Mouse (Mus musculus): ENCODE results near the gene Mgat5. TPM values are rescaled to one million over a fixed set of nuclear protein-coding genes. Genes with fewer than 3 reads are reported as not detected.

Gene Mgat5
- polyA plus RNA-seq, 1 experiment from 2014 or later = 15.0 TPM

DNA sequence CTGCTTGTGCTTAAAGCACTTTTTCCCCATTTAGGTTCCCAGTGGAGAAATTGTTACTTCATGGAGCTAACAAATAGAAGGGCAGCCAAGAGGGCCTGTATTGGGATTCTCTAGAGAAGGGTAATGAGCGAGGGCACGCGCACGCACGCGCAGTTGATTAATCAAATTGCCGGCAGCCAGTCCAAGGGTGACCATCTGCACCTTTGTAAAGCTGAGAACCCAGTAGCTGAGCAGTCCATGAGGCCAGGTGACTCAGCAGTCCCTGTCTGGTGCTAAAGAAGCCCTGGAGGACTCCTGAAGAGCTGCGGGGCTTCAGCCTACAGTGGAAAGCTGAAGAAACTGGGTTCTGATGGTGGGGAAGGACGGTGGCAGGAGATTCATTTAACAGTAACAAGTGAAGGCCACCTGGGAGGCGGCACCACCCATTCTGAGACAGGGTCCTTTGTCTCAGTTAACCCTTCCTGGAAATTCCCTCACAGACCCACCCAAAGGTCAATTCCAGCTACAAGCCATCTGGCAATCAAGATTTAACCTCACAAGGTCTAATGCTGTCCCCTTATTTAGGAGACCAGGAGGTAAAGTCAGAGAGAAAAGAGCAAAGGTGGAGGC, 302.3 kb downstream of the Mgat5 start:
- Histone ChIP-seq H3K9ac (no peak overlapping the region), H3K4me1 (replicated peaks) (peaks cover 24% of the 10 kb centered on the region), H3K9me3 (no peaks in the 10 kb centered on the region), H3K27ac (replicated peaks) (peak overlapping the region; percentile 45), H3K4me3 (no peak overlapping the region), H3K27me3 (no peaks in the 10 kb centered on the region), H3K36me3 (no peaks in the 10 kb centered on the region), H3K4me2 (no peak overlapping the region)
- WGBS = 55% methylated on average over 10 of the region's 10 CpGs
- no peak for ATAC-seq (ENCODE audit: low FRiP score, low read depth)

DNA sequence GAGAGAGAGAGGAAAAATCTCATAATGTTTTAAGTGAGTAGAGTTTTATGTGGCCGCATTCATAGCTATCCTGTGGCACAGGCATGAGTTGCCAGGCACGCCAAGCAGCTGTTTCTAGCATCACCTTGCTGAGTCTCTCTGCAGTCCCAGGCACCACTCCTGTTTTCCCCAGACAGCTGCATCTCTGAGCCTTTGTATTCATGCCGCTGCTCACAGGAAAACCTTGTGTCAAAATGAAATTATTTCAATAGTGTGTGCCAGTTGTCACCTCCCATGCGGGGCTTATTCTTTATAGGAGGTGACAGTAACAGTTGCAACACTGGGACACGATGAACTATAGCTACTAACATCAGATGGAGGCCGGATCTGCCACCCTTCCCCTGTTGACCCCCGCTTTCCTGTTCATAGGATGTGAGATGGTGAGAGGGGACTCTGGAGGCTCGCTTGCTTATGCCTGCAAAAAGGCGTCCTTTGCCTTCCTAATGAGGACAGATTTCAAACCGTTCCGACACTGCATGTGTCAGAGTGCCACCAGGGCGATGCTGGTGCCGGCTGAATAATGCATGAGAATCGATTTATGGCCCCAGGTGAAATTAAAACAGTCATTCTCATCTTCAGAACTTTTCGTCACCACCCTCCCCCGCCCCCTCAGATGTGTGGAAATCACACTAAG, 303.4 kb downstream of the Mgat5 start:
- Histone ChIP-seq H3K36me3 (no peaks in the 10 kb centered on the region), H3K4me3 (no peak overlapping the region), H3K9me3 (no peaks in the 10 kb centered on the region), H3K27ac (replicated peaks) (peak overlapping the region; percentile 69), H3K4me1 (replicated peaks) (peaks cover 24% of the 10 kb centered on the region), H3K4me2 (peak overlapping the region; percentile 11; the same call in 1 of the 2 replicates), H3K9ac (no peak overlapping the region), H3K27me3 (no peaks in the 10 kb centered on the region)
- peak; percentile 62 for ATAC-seq (ENCODE audit: low FRiP score, low read depth)
- 45% methylated on average over 16 of the region's 16 CpGs for WGBS

DNA sequence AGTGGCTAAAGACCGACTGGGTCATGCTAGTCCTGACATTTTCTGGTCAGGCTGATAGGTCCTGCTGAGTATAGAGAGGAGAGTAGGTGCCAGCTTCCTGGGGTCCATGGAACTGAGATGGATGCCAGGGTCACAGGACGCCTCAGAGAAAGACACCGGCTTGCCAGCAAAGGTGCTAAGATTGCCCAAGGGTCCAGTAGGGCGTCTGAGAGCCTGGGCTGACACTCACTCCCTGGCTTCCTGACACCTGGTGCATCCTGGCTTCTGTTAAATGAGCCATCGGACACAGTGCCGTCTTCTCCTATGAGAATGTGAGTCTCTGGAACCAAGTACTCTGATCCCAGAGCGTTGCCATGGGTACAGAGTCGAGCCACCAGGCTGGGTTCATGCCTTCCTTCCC, 304.1 kb downstream of the Mgat5 start:
- WGBS = 65% methylated on average over 8 of the region's 8 CpGs
- Histone ChIP-seq H3K9me3 (no peaks in the 10 kb centered on the region), H3K9ac (no peak overlapping the region), H3K4me3 (no peak overlapping the region), H3K27me3 (no peaks in the 10 kb centered on the region), H3K36me3 (no peaks in the 10 kb centered on the region), H3K4me1 (replicated peaks) (peaks cover 24% of the 10 kb centered on the region), H3K4me2 (no peak overlapping the region), H3K27ac (replicated peaks) (peak overlapping the region; percentile 69; the same call in 1 of the 2 replicates)
- ATAC-seq (ENCODE audit: low FRiP score, low read depth) = peak; percentile 36; the same call in 1 of the 2 replicates

DNA sequence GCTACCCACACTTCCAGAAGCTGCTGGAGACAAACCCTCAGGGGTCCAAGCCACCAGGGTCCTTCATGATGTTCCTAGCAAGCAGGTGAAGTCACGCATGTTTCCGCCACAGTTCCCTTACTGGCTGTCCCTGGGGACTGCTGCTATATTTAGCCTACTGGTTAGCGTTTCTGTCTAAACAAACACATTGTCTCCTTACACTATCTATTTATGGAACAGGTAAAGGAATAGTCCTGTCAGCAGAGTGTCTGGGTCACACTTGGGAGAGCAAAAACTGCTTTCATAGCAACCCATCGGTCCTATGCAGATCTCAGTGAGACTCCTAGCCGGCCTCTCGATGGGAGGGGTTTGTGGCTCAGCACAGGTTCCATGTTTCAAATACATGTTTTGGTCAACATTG, 306.5 kb downstream of the Mgat5 start:
- no peak overlapping the region for H3K4me2 ChIP-seq
- no peak for ATAC-seq (ENCODE audit: low FRiP score, low read depth)
- no peaks in the 10 kb centered on the region for H3K27me3 ChIP-seq
- H3K4me3 ChIP-seq = no peak overlapping the region
- H3K9ac ChIP-seq = no peak overlapping the region
- peaks cover 24% of the 10 kb centered on the region for H3K4me1 ChIP-seq (replicated peaks)
- WGBS = 80% methylated on average over 6 of the region's 6 CpGs
- H3K9me3 ChIP-seq = no peaks in the 10 kb centered on the region
- H3K36me3 ChIP-seq = no peaks in the 10 kb centered on the region
- H3K27ac ChIP-seq (replicated peaks) = no peak overlapping the region

DNA sequence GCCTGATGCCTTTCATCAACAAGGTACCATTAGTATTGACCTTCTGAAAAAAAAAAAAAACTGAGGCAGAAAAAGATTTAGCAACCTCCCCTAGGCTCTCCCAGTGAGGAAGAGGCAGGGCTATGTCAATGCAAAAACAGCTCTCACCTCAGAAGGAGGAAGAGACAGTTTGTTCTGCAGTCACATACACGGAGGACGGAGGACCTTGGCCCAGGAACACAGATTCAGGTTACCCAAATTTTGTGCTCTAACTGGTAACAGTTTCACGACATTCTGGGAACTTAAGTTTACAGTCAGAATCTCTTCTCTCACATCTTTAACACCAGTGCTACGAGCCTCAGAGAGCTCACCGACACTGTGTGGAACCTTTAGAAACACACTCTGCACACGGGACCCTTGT, 307.9 kb downstream of the Mgat5 start:
- H3K4me1 ChIP-seq (replicated peaks) = peaks cover 13% of the 10 kb centered on the region
- H3K36me3 ChIP-seq = no peaks in the 10 kb centered on the region
- no peak overlapping the region for H3K4me3 ChIP-seq
- WGBS = 88% methylated on average over 6 of the region's 6 CpGs
- no peak overlapping the region for H3K27ac ChIP-seq (replicated peaks)
- no peak for ATAC-seq (ENCODE audit: low FRiP score, low read depth)
- no peaks in the 10 kb centered on the region for H3K27me3 ChIP-seq
- H3K4me2 ChIP-seq = no peak overlapping the region
- H3K9me3 ChIP-seq = no peaks in the 10 kb centered on the region
- H3K9ac ChIP-seq = no peak overlapping the region

DNA sequence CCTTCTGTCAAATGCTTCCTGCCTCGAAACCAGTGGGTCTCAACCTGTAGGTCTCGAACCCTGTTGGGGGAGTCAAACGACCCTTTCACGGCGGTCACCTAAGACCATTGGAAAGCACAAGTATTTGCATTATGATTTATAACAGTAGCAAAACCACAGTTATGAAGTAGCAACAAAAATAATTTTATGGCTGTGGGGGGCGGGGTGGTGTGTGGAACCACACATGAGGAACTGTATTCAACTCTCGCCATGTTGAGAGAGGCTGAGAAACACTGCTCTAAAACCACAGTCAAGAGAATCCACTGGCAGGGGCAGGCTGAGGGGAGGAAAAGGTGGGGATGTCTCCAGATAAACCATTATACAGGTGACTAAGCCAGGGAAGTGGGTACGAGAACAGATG, 308.3 kb downstream of the Mgat5 start:
- no peaks in the 10 kb centered on the region for H3K9me3 ChIP-seq
- H3K4me1 ChIP-seq (replicated peaks) = peaks cover 11% of the 10 kb centered on the region
- H3K4me2 ChIP-seq = no peak overlapping the region
- H3K36me3 ChIP-seq = no peaks in the 10 kb centered on the region
- H3K4me3 ChIP-seq = no peak overlapping the region
- no peaks in the 10 kb centered on the region for H3K27me3 ChIP-seq
- ATAC-seq (ENCODE audit: low FRiP score, low read depth) = no peak
- H3K27ac ChIP-seq (replicated peaks) = no peak overlapping the region
- no peak overlapping the region for H3K9ac ChIP-seq
- 91% methylated on average over 8 of the region's 8 CpGs for WGBS

DNA sequence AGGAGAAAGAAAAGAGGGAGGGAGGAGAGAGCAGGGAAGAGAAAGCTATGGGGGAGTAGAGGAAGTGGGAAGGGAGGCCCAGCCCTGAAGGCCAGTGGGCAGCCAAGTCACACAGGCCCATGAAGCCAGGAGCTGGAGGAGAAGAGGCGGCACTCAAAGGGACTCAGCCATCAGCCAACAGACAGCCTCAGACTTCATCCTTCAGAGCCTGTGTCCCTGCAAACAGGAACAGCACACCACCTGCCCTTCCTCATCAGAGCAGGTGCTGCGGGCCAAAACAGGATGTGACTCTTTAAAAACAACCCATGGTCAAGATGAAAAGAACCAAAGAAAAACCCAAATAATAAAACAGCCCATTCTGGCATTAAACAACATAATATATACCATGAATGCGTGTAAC, 308.8 kb downstream of the Mgat5 start:
- H3K27me3 ChIP-seq = no peaks in the 10 kb centered on the region

DNA sequence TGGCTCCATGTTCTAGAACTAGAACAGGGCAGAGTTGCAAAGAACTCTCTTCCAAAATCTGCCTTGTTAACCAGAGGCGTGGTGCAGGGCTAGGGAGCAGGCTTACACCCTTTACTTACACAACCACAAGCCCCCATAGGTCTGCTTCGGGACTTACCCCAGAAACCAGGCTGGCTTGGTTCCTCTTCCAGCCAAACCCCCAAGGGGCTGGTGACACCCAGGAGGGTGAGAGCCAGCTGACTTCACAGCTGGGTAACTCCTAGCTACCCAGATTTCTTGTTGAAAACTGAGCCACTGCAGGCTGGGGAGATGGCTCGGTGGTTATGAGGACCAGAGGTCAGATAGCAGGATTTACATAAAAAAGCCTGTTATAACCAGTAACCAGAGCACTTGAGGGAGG, 309.7 kb downstream of the Mgat5 start:
- Histone ChIP-seq H3K9ac (no peak overlapping the region), H3K4me1 (replicated peaks) (no peaks in the 10 kb centered on the region), H3K27ac (replicated peaks) (no peak overlapping the region), H3K36me3 (no peaks in the 10 kb centered on the region), H3K4me2 (no peak overlapping the region), H3K4me3 (no peak overlapping the region), H3K27me3 (no peaks in the 10 kb centered on the region), H3K9me3 (no peaks in the 10 kb centered on the region)
- ATAC-seq (ENCODE audit: low FRiP score, low read depth) = no peak
- WGBS = 70% methylated on average over 3 of the region's 3 CpGs

More for the DNA sequence above, 308.8 kb downstream of the Mgat5 start:
- WGBS = 96% methylated on average over 3 of the region's 3 CpGs
- no peak overlapping the region for H3K4me3 ChIP-seq
- H3K27ac ChIP-seq (replicated peaks) = no peak overlapping the region
- no peaks in the 10 kb centered on the region for H3K9me3 ChIP-seq
- H3K4me2 ChIP-seq = no peak overlapping the region
- peaks cover 5% of the 10 kb centered on the region; the same call in 1 of the 2 replicates for H3K4me1 ChIP-seq (replicated peaks)
- no peak overlapping the region for H3K9ac ChIP-seq
- ATAC-seq (ENCODE audit: low FRiP score, low read depth) = no peak
- no peaks in the 10 kb centered on the region for H3K36me3 ChIP-seq

DNA sequence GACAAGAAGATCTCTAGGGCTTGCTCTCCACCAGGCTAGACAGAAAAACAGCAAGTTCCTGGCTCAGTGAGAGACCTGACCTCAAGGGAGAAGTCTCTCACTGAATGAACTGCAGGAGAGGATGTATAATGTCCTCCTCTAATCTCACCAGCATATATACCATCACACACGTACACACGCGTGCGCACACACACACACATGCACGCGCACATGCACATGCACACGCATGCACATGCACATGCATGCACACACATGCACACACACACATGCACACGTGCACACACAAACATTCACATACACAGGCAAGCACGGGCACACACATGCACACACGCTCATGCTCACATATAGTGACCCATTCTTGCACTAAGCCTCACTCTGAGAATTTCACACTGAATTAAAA, 310.1 kb downstream of the Mgat5 start:
- H3K9me3 ChIP-seq = no peaks in the 10 kb centered on the region

DNA sequence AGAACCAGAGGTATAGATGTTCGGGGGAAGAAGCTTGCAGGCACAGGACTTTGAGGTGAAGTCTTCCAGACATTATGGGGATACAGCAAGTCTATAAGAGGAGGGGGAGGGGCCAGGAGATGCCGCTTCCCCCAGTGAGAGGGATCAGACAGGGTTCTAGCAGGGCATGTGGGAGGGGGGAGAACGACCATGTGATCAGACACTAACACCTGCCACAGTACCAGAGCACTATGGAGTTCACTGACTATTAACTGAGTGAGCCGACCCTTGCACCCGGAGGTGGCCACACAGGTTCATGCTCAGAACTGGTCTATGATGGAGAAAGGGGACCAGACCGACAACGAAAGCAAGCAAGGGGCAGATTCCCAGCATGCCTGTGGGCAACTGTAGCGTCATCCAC, 318.5 kb downstream of the Mgat5 start:
- no peak overlapping the region for H3K27ac ChIP-seq (replicated peaks)
- no peak overlapping the region for H3K9ac ChIP-seq
- no peaks in the 10 kb centered on the region for H3K9me3 ChIP-seq
- H3K4me1 ChIP-seq (replicated peaks) = no peaks in the 10 kb centered on the region
- H3K27me3 ChIP-seq = 0 out of 2 replicates have a peak, but pooled peaks cover 2% of the 10 kb centered on the region
- no peak overlapping the region for H3K4me3 ChIP-seq
- no peak for ATAC-seq (ENCODE audit: low FRiP score, low read depth)
- no peak overlapping the region for H3K4me2 ChIP-seq
- WGBS = 86% methylated on average over 8 of the region's 8 CpGs
- no peaks in the 10 kb centered on the region for H3K36me3 ChIP-seq

More for the DNA sequence above, 310.1 kb downstream of the Mgat5 start:
- Histone ChIP-seq H3K4me1 (replicated peaks) (no peaks in the 10 kb centered on the region), H3K36me3 (no peaks in the 10 kb centered on the region), H3K4me2 (no peak overlapping the region), H3K9ac (no peak overlapping the region), H3K27ac (replicated peaks) (no peak overlapping the region), H3K4me3 (no peak overlapping the region), H3K27me3 (no peaks in the 10 kb centered on the region)
- no peak for ATAC-seq (ENCODE audit: low FRiP score, low read depth)
- 97% methylated on average over 10 of the region's 10 CpGs for WGBS

DNA sequence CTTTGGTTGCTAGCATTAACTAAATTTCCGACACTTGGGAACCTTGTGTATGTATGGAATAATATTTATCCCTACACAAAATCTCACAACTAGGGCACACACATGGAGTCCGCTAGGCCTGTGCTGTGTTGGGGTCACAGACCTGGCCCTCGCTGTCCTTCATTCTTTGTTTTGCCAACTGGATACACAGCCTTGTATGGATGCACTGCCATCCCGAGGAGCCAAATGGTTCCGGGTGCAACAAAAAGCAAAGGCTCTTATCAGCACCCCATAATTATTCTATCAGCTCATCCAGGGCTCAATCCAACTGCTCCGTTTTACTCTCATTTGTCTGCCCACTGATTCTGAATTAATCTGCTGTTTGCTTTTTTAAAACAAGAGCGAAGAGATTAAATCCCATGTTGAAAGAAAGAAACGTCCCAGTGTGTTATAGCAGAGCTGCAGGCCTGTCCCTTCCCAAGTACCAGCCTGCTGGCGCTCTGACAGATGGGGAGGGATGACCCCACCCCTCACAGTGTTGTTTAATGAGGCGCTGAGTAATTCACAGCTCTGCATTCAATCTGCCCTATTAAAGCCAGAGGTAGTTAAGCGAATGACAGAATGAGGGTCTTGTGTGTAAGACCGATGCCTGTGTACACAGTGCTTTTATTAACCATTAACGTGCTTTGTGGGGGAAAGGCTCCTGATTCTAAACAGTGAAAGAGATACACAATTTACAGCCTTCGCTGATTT, 326.2 kb downstream of the Mgat5 start:
- Histone ChIP-seq H3K9ac (no peak overlapping the region), H3K27me3 (0 out of 2 replicates have a peak, but pooled peaks cover 6% of the 10 kb centered on the region), H3K4me3 (no peak overlapping the region), H3K4me2 (peak overlapping the region; percentile 14; the same call in 1 of the 2 replicates), H3K4me1 (replicated peaks) (peaks cover 22% of the 10 kb centered on the region), H3K27ac (replicated peaks) (peak overlapping the region; percentile 50), H3K36me3 (no peaks in the 10 kb centered on the region), H3K9me3 (no peaks in the 10 kb centered on the region)
- peak; percentile 89 for ATAC-seq (ENCODE audit: low FRiP score, low read depth)
- 17% methylated on average over 14 of the region's 14 CpGs for WGBS

DNA sequence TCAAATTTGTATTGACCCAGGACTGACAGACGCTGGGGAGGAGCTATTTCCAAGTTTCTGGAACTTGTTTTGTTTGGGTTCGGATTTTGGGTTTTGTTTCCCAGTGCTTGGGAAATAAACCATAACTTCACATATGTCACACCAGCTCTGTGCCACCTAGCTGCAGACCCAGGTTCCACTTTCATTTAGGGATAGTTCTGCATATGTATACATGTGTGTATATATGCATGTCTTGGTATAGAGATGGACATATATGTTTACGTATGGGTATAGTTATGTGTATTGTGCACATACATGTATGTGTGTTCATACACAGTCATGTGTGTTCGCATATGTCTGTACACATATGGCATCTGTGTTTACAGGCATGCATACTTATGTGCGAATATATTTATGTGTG, 326.9 kb downstream of the Mgat5 start:
- no peak overlapping the region for H3K27ac ChIP-seq (replicated peaks)
- H3K27me3 ChIP-seq = 0 out of 2 replicates have a peak, but pooled peaks cover 4% of the 10 kb centered on the region
- no peak for ATAC-seq (ENCODE audit: low FRiP score, low read depth)
- H3K4me2 ChIP-seq = peak overlapping the region; percentile 14; the same call in 1 of the 2 replicates
- no peaks in the 10 kb centered on the region for H3K9me3 ChIP-seq
- H3K4me1 ChIP-seq (replicated peaks) = peaks cover 28% of the 10 kb centered on the region
- 74% methylated on average over 5 of the region's 5 CpGs for WGBS
- H3K9ac ChIP-seq = no peak overlapping the region
- no peak overlapping the region for H3K4me3 ChIP-seq
- no peaks in the 10 kb centered on the region for H3K36me3 ChIP-seq
